Mouse (Mus musculus): Measurements from ENCODE around the gene Hsd17b14.
"Not testable (repeated sequence)": the region's sequence is repeated elsewhere in the genome, so short reads cannot be mapped to it uniquely, and the experiment has no call there.

Hsd17b14 gene

GRCm38 (mm10) chr7:45527169-45527568, 27.5 kb upstream of the Hsd17b14 start:
- CTCF ChIA-PET: not testable (repeated sequence)

- CTCF ChIA-PET: interaction anchor here (0.8 kb wide), 1 partner anchor 32 kb away, joined by 20 read pairs; no protein-coding TSS in a partner anchor
Measured at GRCm38 (mm10) chr7:45529461-45529860, 25.2 kb upstream of the Hsd17b14 start.

- CTCF ChIA-PET: no interaction called here
Measured at GRCm38 (mm10) chr7:45530643-45531042, 24.1 kb upstream of the Hsd17b14 start.

GRCm38 (mm10) chr7:45535676-45536075, 19.0 kb upstream of the Hsd17b14 start:
- CTCF ChIA-PET: no interaction called here

GRCm38 (mm10) chr7:45537602-45538001, 17.1 kb upstream of the Hsd17b14 start:
- CTCF ChIA-PET: no interaction called here

- CTCF ChIA-PET: interaction anchor here (0.5 kb wide), 1 partner anchor 179 kb away, joined by 8 read pairs; no protein-coding TSS in a partner anchor
Measured at GRCm38 (mm10) chr7:45538163-45539041, 16.3 kb upstream of the Hsd17b14 start.

GRCm38 (mm10) chr7:45539095-45539494, 15.6 kb upstream of the Hsd17b14 start:
- CTCF ChIA-PET: interaction anchor here (0.5 to 1.0 kb wide), 2 partner anchors 102 to 179 kb away, joined by 3 to 8 read pairs; no protein-coding TSS in a partner anchor

GRCm38 (mm10) chr7:45540213-45540612, 14.5 kb upstream of the Hsd17b14 start:
- CTCF ChIA-PET: interaction anchor here (0.5 kb wide), 1 partner anchor 19 kb away, joined by 3 read pairs; no protein-coding TSS in a partner anchor

- CTCF ChIA-PET: no interaction called here
Measured at GRCm38 (mm10) chr7:45544525-45544924, 10.2 kb upstream of the Hsd17b14 start.

- CTCF ChIA-PET: no interaction called here
Measured at GRCm38 (mm10) chr7:45549641-45550436, 4.9 kb upstream of the Hsd17b14 start.

- CTCF ChIA-PET: interaction anchor here (0.6 kb wide), 1 partner anchor 56 kb away, joined by 5 read pairs; no protein-coding TSS in a partner anchor
Measured at GRCm38 (mm10) chr7:45550821-45551511, 3.7 kb upstream of the Hsd17b14 start.

- CTCF ChIA-PET: no interaction called here
Measured at GRCm38 (mm10) chr7:45551512-45551883, 3.2 kb upstream of the Hsd17b14 start.

GRCm38 (mm10) chr7:45553519-45553918, 1.2 kb upstream of the Hsd17b14 start:
- CTCF ChIA-PET: interaction anchor here (0.7 kb wide), 1 partner anchor 74 kb away, joined by 3 read pairs; no protein-coding TSS in a partner anchor

- CTCF ChIA-PET: interaction anchor here (0.7 kb wide), 2 partner anchors 74 to 128 kb away, joined by 3 to 7 read pairs; no protein-coding TSS in a partner anchor
Measured at GRCm38 (mm10) chr7:45553990-45554389, 703 bp upstream of the Hsd17b14 start.

GRCm38 (mm10) chr7:45555787-45556186, 1.1 kb downstream of the Hsd17b14 start:
- CTCF ChIA-PET: interaction anchor here (0.7 to 1.3 kb wide), 4 partner anchors 33 to 387 kb away, joined by 3 to 6 read pairs (median 4); no protein-coding TSS in a partner anchor

GRCm38 (mm10) chr7:45558907-45559306, 4.2 kb downstream of the Hsd17b14 start:
- CTCF ChIA-PET: interaction anchor here (0.7 kb wide), 1 partner anchor 19 kb away, joined by 3 read pairs; no protein-coding TSS in a partner anchor

- CTCF ChIA-PET: interaction anchor here (0.6 to 0.7 kb wide), 2 partner anchors 11 to 157 kb away, joined by 4 to 7 read pairs; no protein-coding TSS in a partner anchor
Measured at GRCm38 (mm10) chr7:45560241-45560640, 5.5 kb downstream of the Hsd17b14 start.

- CTCF ChIA-PET: interaction anchor here (0.5 to 1.5 kb wide), 4 partner anchors 32 to 669 kb away, joined by 3 to 20 read pairs (median 4); partner anchors contain the start of gene Kcna7
Measured at GRCm38 (mm10) chr7:45560843-45561623, 6.3 kb downstream of the Hsd17b14 start.

- CTCF ChIA-PET: interaction anchor here (0.5 to 1.5 kb wide), 3 partner anchors 32 to 670 kb away, joined by 3 to 20 read pairs (median 4); no protein-coding TSS in a partner anchor
Measured at GRCm38 (mm10) chr7:45561624-45562520, 7.2 kb downstream of the Hsd17b14 start.
